Mouse (Mus musculus): ENCODE data around the gene Fam57b. TPM values are rescaled to one million over a fixed set of nuclear protein-coding genes. Genes with fewer than 3 reads are reported as not detected.

The Fam57b gene
- polyA plus RNA-seq (2012; rRNA removed) = 130 and 142 TPM in 2 replicates

GRCm38 (mm10) chr7:126797411-126798126, at the start of gene Fam57b:
Gene Fam57b (plus strand): TSS chr7:126797668.
- DNase-seq (ENCODE audit: extremely low spot score in 1 of 2, low spot score in 1 of 2) = no peak

- no peak for DNase-seq (ENCODE audit: extremely low spot score in 1 of 2, low spot score in 1 of 2)
Observed at GRCm38 (mm10) chr7:126748824-126749223, 48.6 kb upstream of the Fam57b start.

GRCm38 (mm10) chr7:126749582-126750343, 47.7 kb upstream of the Fam57b start:
- DNase-seq (ENCODE audit: extremely low spot score in 1 of 2, low spot score in 1 of 2) = no peak

- DNase-seq (ENCODE audit: extremely low spot score in 1 of 2, low spot score in 1 of 2) = peak in 1 of 2 experiments; percentile 89
Observed at GRCm38 (mm10) chr7:126754866-126755265, 42.6 kb upstream of the Fam57b start.

- no peak for DNase-seq (ENCODE audit: extremely low spot score in 1 of 2, low spot score in 1 of 2)
Observed at GRCm38 (mm10) chr7:126758539-126758938, 38.9 kb upstream of the Fam57b start.

GRCm38 (mm10) chr7:126759050-126759671, 38.3 kb upstream of the Fam57b start, which contains the start of gene Mapk3:
Gene Mapk3 (plus strand): TSS chr7:126759601.
- DNase-seq (ENCODE audit: extremely low spot score in 1 of 2, low spot score in 1 of 2) = peak in 1 of 2 experiments; percentile 90

GRCm38 (mm10) chr7:126759672-126760390, 37.6 kb upstream of the Fam57b start:
- no peak for DNase-seq (ENCODE audit: extremely low spot score in 1 of 2, low spot score in 1 of 2)

- DNase-seq (ENCODE audit: extremely low spot score in 1 of 2, low spot score in 1 of 2) = no peak
Observed at GRCm38 (mm10) chr7:126760391-126760802, 37.1 kb upstream of the Fam57b start.

GRCm38 (mm10) chr7:126760956-126761355, 36.5 kb upstream of the Fam57b start:
- DNase-seq (ENCODE audit: extremely low spot score in 1 of 2, low spot score in 1 of 2) = no peak

- DNase-seq (ENCODE audit: extremely low spot score in 1 of 2, low spot score in 1 of 2) = no peak
Observed at GRCm38 (mm10) chr7:126761529-126762067, 35.9 kb upstream of the Fam57b start.

- DNase-seq (ENCODE audit: extremely low spot score in 1 of 2, low spot score in 1 of 2) = peak; percentile 80 to 81
Observed at GRCm38 (mm10) chr7:126762471-126763008, 34.9 kb upstream of the Fam57b start.

- DNase-seq (ENCODE audit: extremely low spot score in 1 of 2, low spot score in 1 of 2) = no peak
Observed at GRCm38 (mm10) chr7:126765540-126765939, 31.9 kb upstream of the Fam57b start.

GRCm38 (mm10) chr7:126766201-126766600, 31.3 kb upstream of the Fam57b start, which contains the start of gene Gdpd3:
Gene Gdpd3 (plus strand): TSS chr7:126766334.
- no peak for DNase-seq (ENCODE audit: extremely low spot score in 1 of 2, low spot score in 1 of 2)

GRCm38 (mm10) chr7:126767001-126767400, 30.5 kb upstream of the Fam57b start:
- DNase-seq (ENCODE audit: extremely low spot score in 1 of 2, low spot score in 1 of 2) = no peak

- DNase-seq (ENCODE audit: extremely low spot score in 1 of 2, low spot score in 1 of 2) = no peak
Observed at GRCm38 (mm10) chr7:126770784-126771183, 26.7 kb upstream of the Fam57b start.

- no peak for DNase-seq (ENCODE audit: extremely low spot score in 1 of 2, low spot score in 1 of 2)
Observed at GRCm38 (mm10) chr7:126773351-126773750, 24.1 kb upstream of the Fam57b start.

- DNase-seq (ENCODE audit: extremely low spot score in 1 of 2, low spot score in 1 of 2) = no peak
Observed at GRCm38 (mm10) chr7:126774463-126774862, 23.0 kb upstream of the Fam57b start.

GRCm38 (mm10) chr7:126775185-126775977, 22.1 kb upstream of the Fam57b start:
- no peak for DNase-seq (ENCODE audit: extremely low spot score in 1 of 2, low spot score in 1 of 2)

GRCm38 (mm10) chr7:126775978-126776234, 21.6 kb upstream of the Fam57b start:
- no peak for DNase-seq (ENCODE audit: extremely low spot score in 1 of 2, low spot score in 1 of 2)
